Mouse (Mus musculus): ENCODE data around the gene Hdac11. TPM values are rescaled to one million over a fixed set of nuclear protein-coding genes. Genes with fewer than 3 reads are reported as not detected.

Hdac11 gene
- total RNA-seq, 2 experiments from 2014 or later = 130 to 142 TPM

GRCm38 (mm10) chr6:91125228-91125585 lies 31.3 kb upstream of the Hdac11 start:
- intact Hi-C loops (cut with DNase I) = no loop called here
- DNase-seq (ENCODE audit: low spot score in 2 of 2) = no peak

DNA sequence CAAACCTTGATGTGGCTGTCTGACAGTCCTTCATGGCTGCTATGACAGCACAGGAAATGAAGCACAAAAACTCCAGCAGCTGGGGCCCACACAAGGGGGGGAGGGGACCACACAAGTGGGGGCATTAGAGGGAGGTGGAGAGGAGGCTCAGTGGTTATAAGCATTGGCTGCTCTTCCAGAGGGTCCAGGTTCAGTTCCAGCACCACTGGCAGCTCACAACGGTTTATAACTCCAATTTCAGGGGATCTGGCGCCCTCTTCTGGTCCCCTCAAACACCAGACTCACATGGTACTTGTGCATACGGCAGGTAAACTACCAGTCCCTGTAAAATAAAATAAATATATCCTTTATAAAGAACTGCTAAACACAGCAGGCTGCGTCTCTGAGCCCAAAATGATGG lies 27.5 kb upstream of the Hdac11 start:
- intact Hi-C loops (cut with DNase I) = no loop called here
- no peak for DNase-seq (ENCODE audit: low spot score in 2 of 2)

DNA sequence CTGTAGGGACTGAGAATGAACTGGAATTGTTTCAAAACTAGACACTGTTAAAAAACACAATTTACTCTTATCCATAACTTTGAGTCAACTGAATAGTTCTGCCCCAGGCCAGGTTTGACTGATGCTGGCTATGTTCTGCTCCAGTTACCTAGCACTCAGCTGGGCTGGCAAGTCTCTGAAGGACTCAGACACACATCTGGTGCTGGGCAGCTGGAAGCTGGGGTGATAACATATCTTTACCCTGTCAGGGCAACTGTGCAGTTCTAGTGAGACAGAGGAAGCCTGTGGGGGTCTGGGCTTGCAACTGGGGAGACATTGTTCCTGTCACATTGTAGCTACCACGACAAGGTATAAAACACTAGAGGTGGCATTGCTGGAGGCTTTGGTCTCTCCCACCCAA lies 25.6 kb upstream of the Hdac11 start:
- intact Hi-C loops (cut with DNase I) = no loop called here
- no peak for DNase-seq (ENCODE audit: low spot score in 2 of 2)

DNA sequence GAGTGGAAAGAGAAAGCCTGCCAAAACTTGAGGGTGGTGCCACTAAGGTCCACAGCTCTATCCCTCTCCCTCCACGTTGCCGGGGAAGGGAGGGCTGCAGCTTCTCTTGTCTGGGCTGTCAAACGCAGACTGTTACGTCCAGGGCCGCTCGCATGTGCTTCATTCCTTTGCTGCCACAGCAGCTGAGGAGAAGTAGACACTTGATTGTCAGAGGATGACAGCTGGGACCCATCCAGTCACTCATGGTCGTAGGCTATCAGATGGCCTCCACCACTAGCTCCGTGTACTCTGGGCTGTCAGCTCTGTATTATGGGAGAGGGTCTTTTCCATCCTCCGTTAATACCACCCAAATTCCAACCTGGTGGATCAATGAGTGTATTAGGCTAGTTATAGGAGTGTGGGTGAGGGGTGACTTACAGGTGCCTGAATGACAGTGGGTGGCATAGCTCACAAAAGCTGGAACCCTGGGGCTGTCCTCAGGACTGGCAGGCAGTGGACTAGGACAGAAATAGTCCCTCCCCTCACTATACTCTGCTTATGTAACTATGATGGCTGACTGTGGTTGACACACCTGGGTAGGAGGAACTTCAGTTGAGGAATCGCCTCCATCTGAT lies 19.0 kb upstream of the Hdac11 start:
- no peak for DNase-seq (ENCODE audit: low spot score in 2 of 2)
- intact Hi-C loops (cut with DNase I) = no loop called here

- intact Hi-C loops (cut with DNase I) = loop anchor here (2.0 to 10.0 kb wide), 3 partner anchors 83 to 405 kb away; no protein-coding TSS in a partner anchor
- DNase-seq (ENCODE audit: low spot score in 2 of 2) = peak; percentile 70 to 79
Measured at GRCm38 (mm10) chr6:91139846-91140245, 16.6 kb upstream of the Hdac11 start.

DNA sequence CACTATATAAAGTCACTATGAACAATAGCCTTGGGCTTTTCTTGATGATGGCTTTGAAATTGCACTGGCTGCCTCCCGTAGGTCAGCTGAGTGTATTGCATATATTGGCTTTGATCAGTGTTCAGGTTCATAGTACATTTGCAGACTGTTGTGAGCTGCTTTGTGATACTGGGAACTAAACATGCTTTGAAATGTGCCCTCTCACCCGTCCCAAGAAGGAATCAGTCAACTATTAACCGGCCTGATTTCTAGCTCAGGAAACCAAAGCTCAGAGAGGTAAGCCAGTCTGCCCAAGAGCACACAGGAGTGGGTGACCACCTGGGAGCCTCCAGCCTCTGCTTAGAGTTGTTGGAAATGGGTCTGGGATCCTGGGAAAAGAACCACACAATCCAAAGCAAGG lies 11.4 kb upstream of the Hdac11 start:
- intact Hi-C loops (cut with DNase I) = loop anchor here (10.0 kb wide), 1 partner anchor 410 kb away; no protein-coding TSS in a partner anchor
- DNase-seq (ENCODE audit: low spot score in 2 of 2) = no peak

DNA sequence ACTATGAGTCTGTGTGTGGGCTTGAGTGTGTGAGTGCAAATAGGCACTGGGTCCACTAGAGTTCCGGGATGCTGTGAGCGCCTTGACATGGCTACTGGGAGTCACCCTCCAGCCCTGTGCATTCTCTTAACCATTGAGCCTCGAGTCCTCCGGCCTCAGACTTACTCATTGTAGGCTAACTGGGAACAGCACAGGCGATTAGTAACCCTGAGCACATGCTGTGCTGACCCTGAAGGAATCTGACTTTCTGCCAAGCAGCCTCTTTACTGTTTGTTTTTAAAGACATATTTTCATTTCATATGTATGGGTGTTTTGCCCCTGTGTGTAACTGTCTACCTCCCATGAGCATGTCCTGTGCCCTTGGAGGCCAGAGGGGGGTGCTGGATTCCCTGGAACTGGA lies 10.9 kb upstream of the Hdac11 start:
- intact Hi-C loops (cut with DNase I) = loop anchor here (10.0 kb wide), 1 partner anchor 411 kb away; no protein-coding TSS in a partner anchor
- no peak for DNase-seq (ENCODE audit: low spot score in 2 of 2)

- DNase-seq (ENCODE audit: low spot score in 2 of 2) = no peak
- intact Hi-C loops (cut with DNase I) = loop anchor here (10.0 kb wide), 1 partner anchor 412 kb away; no protein-coding TSS in a partner anchor
Measured at GRCm38 (mm10) chr6:91146443-91147151, 9.9 kb upstream of the Hdac11 start.

- no peak for DNase-seq (ENCODE audit: low spot score in 2 of 2)
- intact Hi-C loops (cut with DNase I) = loop anchor here (10.0 kb wide), 1 partner anchor 412 kb away; no protein-coding TSS in a partner anchor
Measured at GRCm38 (mm10) chr6:91147152-91147770, 9.2 kb upstream of the Hdac11 start.

DNA sequence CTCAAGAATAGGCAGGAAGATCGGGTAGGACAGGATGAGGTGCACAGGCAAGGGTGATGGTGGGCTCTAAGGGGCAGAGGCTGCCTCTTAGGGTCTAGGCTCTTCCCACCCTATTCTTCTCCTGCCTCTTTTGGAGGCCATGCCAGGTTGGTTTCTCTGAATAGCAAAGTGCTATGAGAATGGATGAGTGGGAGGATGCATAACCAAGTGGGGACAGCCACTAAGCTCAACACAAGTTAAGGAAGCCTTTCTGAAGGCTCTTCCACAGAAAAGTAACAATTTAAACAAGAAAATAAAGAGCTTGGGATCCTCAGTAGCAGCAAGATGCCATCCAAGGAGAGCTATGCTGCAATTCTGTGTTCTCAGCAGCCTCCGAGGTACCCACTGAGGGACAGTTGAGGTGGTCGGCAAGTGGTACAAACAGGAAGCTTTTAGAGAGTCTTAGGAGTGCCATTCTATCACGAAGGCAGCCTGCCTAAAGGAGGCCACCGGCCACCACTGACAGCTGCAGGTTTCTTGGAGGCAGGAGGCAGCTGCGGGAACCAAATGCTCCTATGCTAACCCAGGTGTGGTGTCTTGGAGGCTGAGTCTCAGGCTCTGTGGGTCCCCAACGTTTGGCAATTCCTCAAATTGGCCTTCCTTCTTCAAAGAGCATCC lies 3.4 kb upstream of the Hdac11 start:
- intact Hi-C loops (cut with DNase I) = no loop called here
- DNase-seq (ENCODE audit: low spot score in 2 of 2) = no peak

DNA sequence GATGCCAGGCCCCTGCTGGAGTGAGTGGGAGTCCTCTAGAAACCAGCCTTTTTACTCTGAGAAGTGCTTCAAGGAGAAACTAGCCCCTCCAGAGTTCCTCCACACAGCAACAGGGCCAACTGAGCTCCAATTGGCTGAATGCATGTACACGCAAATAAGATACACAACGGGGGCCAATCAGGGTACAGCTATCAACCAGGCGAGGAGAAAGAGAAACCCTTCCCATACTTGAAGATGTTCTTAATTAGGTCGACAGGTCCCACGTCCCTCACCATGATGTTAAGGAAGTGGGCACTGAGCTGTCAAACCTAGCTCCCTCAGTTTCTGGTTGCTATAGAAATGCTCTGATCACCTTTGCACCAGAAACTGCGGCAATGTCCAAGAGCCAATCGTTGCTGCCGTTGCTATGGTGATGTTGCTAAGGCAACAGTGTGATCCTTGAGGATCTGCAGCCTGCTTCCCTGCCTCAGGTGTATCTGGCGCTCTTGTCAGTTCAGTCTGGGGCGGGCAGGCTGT lies 2.9 kb upstream of the Hdac11 start:
- DNase-seq (ENCODE audit: low spot score in 2 of 2) = peak; percentile 80 to 86
- intact Hi-C loops (cut with DNase I) = no loop called here

DNA sequence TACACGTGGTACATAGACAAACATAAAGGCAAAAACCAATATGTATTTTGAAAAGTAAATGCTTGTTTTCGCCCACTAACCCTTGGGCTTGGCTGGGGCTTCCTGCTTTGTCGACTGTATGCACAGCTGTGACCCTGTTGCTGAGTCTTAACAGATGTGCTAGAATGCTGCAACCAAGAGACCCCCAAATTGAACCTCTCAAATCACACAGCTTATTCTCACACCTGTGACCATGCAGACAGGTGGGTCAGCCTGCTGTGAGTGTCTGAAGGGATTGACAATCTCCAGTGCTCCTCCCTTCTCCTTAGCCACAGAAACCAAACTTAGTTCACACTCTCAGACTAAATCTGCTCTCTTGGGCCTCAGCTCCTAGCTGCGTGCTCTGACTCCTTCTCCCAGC lies 1.8 kb upstream of the Hdac11 start:
- no peak for DNase-seq (ENCODE audit: low spot score in 2 of 2)
- intact Hi-C loops (cut with DNase I) = no loop called here

DNA sequence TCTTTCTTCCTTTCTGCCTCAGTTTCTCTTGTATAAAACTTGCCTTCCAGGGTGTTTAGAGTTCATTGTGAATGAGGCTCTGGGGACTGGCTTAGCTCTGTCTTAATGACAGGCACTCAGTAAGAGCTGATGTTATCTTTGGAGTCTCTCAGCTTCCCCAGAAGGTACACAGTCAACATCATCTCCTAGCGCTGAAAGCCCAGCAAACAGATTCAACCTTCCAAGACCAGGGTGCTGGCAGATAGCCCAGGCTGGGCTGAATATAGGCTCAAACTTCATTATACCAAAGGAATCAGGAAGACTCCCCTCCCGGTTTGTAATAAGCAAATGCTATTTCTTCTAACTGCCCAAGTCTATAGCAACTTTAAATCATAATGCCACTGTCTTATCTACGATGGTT lies 1.2 kb upstream of the Hdac11 start:
- DNase-seq (ENCODE audit: low spot score in 2 of 2) = no peak
- intact Hi-C loops (cut with DNase I) = no loop called here

GRCm38 (mm10) chr6:91156062-91156461 lies 403 bp upstream of the Hdac11 start:
- intact Hi-C loops (cut with DNase I) = no loop called here
- no peak for DNase-seq (ENCODE audit: low spot score in 2 of 2)

DNA sequence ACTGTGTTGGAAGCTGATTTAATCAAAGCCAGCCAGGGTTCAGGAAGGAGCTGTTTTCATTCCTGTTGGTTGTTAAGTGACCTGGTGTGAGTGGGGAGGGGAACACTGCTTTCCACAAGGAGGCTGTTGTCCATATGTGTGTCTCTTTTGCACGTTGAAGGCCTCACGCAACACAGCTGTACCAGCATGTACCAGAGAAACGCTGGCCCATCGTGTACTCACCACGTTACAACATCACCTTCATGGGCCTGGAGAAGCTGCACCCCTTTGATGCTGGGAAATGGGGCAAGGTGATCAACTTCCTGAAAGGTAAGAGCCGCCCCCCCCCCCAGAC lies 739 bp downstream of the Hdac11 start:
- no peak for DNase-seq (ENCODE audit: low spot score in 2 of 2)
- intact Hi-C loops (cut with DNase I) = no loop called here

GRCm38 (mm10) chr6:91159047-91159446 lies 2.6 kb downstream of the Hdac11 start:
- intact Hi-C loops (cut with DNase I) = no loop called here
- no peak for DNase-seq (ENCODE audit: low spot score in 2 of 2)

DNA sequence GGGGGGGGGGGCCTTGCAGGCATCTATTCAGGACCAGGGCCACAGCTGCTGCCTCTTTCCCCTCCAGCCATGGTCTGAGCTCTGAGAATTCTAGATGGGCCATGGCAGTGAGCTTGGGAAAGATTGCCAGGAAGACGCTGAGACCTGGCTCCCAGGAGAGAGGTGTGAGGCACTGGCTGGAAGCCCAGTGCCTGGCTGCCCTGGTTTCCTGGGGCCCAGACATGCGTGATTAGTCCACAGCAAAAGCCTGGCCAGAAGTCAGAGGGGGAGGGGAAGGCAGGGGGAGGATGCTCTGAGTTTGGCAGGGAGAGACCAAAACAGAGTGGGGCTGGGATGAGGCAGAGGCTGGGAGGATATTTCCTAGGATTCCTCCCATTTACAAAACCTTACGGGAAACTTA lies 3.9 kb downstream of the Hdac11 start:
- intact Hi-C loops (cut with DNase I) = no loop called here

DNA sequence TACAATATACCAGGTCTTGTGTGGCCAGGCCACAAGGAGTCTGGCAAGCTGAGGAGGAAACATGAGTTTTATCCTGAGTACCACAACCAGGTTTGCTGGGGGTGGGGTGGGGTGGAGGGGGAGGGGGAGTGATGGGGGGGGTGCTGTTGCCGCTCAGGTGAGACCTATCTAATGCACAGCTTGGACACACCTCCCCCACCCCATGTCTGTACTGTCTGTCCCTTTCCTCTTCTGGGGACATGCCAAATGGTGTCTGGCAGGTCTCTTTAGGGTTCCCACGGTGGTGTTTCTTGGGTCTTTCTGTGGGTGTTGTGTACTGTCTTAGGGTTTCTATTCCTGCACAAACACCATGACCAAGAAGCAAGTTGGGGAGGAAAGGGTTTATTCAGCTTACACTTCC lies 4.5 kb downstream of the Hdac11 start:
- no peak for DNase-seq (ENCODE audit: low spot score in 2 of 2)
- intact Hi-C loops (cut with DNase I) = no loop called here

More for the DNA sequence above, 3.9 kb downstream of the Hdac11 start:
- DNase-seq (ENCODE audit: low spot score in 2 of 2) = peak in 1 of 2 experiments; percentile 58

GRCm38 (mm10) chr6:91161506-91162235 lies 5.2 kb downstream of the Hdac11 start:
- DNase-seq (ENCODE audit: low spot score in 2 of 2) = no peak

More at GRCm38 (mm10) chr6:91161506-91162235, 5.2 kb downstream of the Hdac11 start:
- intact Hi-C loops (cut with DNase I) = no loop called here
